Comparison of ENCODE assay signal across 10 mouse cellular contexts in the genomic region with DNA sequence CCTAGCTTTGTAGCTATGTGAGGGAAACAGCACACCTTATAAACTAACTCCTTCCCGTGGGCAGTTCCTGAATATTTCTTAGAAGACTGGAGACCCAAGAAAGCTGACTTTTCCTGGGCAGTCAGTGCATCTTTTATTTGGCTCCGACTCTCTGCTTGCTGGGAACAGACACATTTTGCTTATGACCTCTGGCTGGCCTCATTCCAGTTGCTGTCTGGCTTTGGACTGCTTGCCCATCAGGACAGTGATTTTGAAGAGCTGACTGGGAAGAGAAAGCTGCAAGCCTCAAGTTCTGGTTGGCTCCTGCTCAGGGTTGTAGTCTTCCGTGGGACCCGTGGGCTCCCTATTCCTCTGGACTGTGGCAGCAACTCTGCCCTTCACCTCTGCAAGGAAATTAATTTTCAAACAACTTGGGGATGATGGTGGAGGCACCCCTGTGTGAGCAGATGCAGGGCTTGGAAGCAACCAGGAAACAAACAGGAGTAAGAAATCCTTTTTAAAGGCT. TPM values are rescaled to one million over a fixed set of nuclear protein-coding genes. Genes with fewer than 3 reads are reported as not detected.
A peak's percentile ranks its signal among the peaks of the same experiment; 100 is the strongest.
DNase-seq lines count a peak whose midpoint lies in the region; ATAC-seq and TF ChIP-seq lines count a peak whose summit lies in the region.
"Had no signal": no experiment of that assay in that cellular context is flagged by ENCODE, and none has a peak within 500 bp of the region (broad histone marks: within the 10 kb centered on the region; RNA-seq: fewer than 3 reads in every experiment).

No protein-coding gene starts in this region.

- H3K27ac ChIP-seq in heart, embryonic 15.5 days = no peak overlapping the region
- H3K27ac ChIP-seq in stomach, embryonic 14.5 days (ENCODE audit: low read length) = no peak overlapping the region
- H3K27ac ChIP-seq in stomach, postnatal 0 days (replicated peaks) = no peak overlapping the region
- H3K27ac ChIP-seq in hindbrain, postnatal 0 days = no peak overlapping the region

- intact Hi-C loops in left cerebral cortex, postnatal 14 days (cut with DNase I) = loop anchor here (5.0 kb wide), 1 partner anchor 70 kb away; the partner anchor contains the start of gene Msh3

- TF ChIP-seq EP300 in stomach, postnatal 0 days (optimal IDR thresholded peaks at IDR 0.05) = no peak

- peak overlapping the region; percentile 100 for H3K4me2 ChIP-seq in heart, embryonic 15.5 days
- H3K4me2 ChIP-seq in stomach, embryonic 14.5 days (replicated peaks; ENCODE audit: low read depth, low read length) = 0 out of 2 replicates have a peak overlapping the region, but pooled peaks have one; percentile 100
- no peak overlapping the region for H3K4me2 ChIP-seq in stomach, postnatal 0 days (replicated peaks; ENCODE audit: low read depth)
- H3K4me2 ChIP-seq in hindbrain, postnatal 0 days (ENCODE audit: low read depth, low read length) = peak overlapping the region; percentile 90

- 48% methylated on average over 4 of the region's 4 CpGs for WGBS in heart, embryonic 15.5 days
- WGBS in stomach, embryonic 14.5 days = 41% methylated on average over 4 of the region's 4 CpGs
- 39% methylated on average over 4 of the region's 4 CpGs for WGBS in stomach, postnatal 0 days
- 28% methylated on average over 4 of the region's 4 CpGs for WGBS in hindbrain, postnatal 0 days

- no peak overlapping the region for H3K9ac ChIP-seq in heart, embryonic 15.5 days
- H3K9ac ChIP-seq in stomach, embryonic 14.5 days (replicated peaks; ENCODE audit: low read depth, low read length) = no peak overlapping the region
- H3K9ac ChIP-seq in stomach, postnatal 0 days (ENCODE audit: low read length) = no peak overlapping the region
- H3K9ac ChIP-seq in hindbrain, postnatal 0 days (replicated peaks; ENCODE audit: low read length) = no peak overlapping the region

- TF ChIP-seq CTCF in stomach, postnatal 0 days (IDR thresholded peaks at IDR 0.05; ENCODE audit: low read depth) = no peak
- TF ChIP-seq CTCF in hindbrain, postnatal 0 days (IDR thresholded peaks at IDR 0.05; ENCODE audit: low read depth) = no peak

- H3K27me3 ChIP-seq in heart, embryonic 15.5 days = peaks cover 60% of the 10 kb centered on the region
- H3K27me3 ChIP-seq in stomach, embryonic 14.5 days (ENCODE audit: control insufficient read depth, insufficient read depth, low read length) = peaks cover 19% of the 10 kb centered on the region; the same call in 1 of the 2 replicates
- peaks cover 15% of the 10 kb centered on the region; the same call in 1 of the 2 replicates for H3K27me3 ChIP-seq in stomach, postnatal 0 days (ENCODE audit: control insufficient read depth, insufficient read depth, low read length)
- peaks cover 4% of the 10 kb centered on the region; the same call in 1 of the 2 replicates for H3K27me3 ChIP-seq in hindbrain, postnatal 0 days (ENCODE audit: insufficient read depth, low read length)
- H3K27me3 ChIP-seq: CH12.LX had no signal

- no peak for DNase-seq in heart, adult 18-20 months
- no peak for DNase-seq in stomach, postnatal 0 days (ENCODE audit: low spot score)
- peak; percentile 14 for DNase-seq in hindbrain, postnatal 0 days (ENCODE audit: low spot score)
- no peak for DNase-seq in right cerebral cortex, postnatal 4 days
- DNase-seq in left cerebral cortex, postnatal 14 days (ENCODE audit: low spot score in 2 of 2) = no peak
- DNase-seq in frontal cortex, postnatal 10 days (ENCODE audit: low spot score in 2 of 2) = no peak
- DNase-seq: liver had no signal

- no peak for ATAC-seq in heart, embryonic 15.5 days (replicated peaks; ENCODE audit: insufficient number of reproducible peaks, insufficient read depth, low FRiP score, low read depth)
- ATAC-seq in stomach, embryonic 14.5 days (ENCODE audit: insufficient number of reproducible peaks, insufficient read depth, low FRiP score, low read depth) = no peak
- no peak for ATAC-seq in stomach, postnatal 0 days (ENCODE audit: low FRiP score, low TSS enrichment)
- ATAC-seq in hindbrain, postnatal 0 days = no peak

- no peaks in the 10 kb centered on the region for H3K36me3 ChIP-seq in heart, embryonic 15.5 days
- H3K36me3 ChIP-seq in stomach, embryonic 14.5 days (ENCODE audit: control insufficient read depth, insufficient read depth, low read length) = no peaks in the 10 kb centered on the region
- H3K36me3 ChIP-seq in stomach, postnatal 0 days (ENCODE audit: control insufficient read depth, insufficient read depth, low read length) = no peaks in the 10 kb centered on the region
- no peaks in the 10 kb centered on the region for H3K36me3 ChIP-seq in hindbrain, postnatal 0 days (ENCODE audit: insufficient read depth, low read length)

- H3K4me3 ChIP-seq in heart, embryonic 15.5 days = peak overlapping the region; percentile 57; the same call in 1 of the 2 replicates
- H3K4me3 ChIP-seq in stomach, embryonic 14.5 days (ENCODE audit: low read depth, low read length) = peak overlapping the region; percentile 49; the same call in 1 of the 2 replicates
- H3K4me3 ChIP-seq in stomach, postnatal 0 days (ENCODE audit: low read depth, low read length) = no peak overlapping the region; the same call in 1 of the 2 replicates
- H3K4me3 ChIP-seq in hindbrain, postnatal 0 days (ENCODE audit: low read length) = peak overlapping the region; percentile 66

- H3K9me3 ChIP-seq in heart, embryonic 15.5 days (replicated peaks) = no peaks in the 10 kb centered on the region
- no peaks in the 10 kb centered on the region for H3K9me3 ChIP-seq in stomach, embryonic 14.5 days (ENCODE audit: control insufficient read depth, low read depth, low read length)
- no peaks in the 10 kb centered on the region for H3K9me3 ChIP-seq in stomach, postnatal 0 days (ENCODE audit: control insufficient read depth, low read length)
- H3K9me3 ChIP-seq in hindbrain, postnatal 0 days (ENCODE audit: low read length) = no peaks in the 10 kb centered on the region

- H3K4me1 ChIP-seq in heart, embryonic 15.5 days (replicated peaks) = peaks cover 21% of the 10 kb centered on the region
- 0 out of 2 replicates have a peak, but pooled peaks cover 11% of the 10 kb centered on the region for H3K4me1 ChIP-seq in stomach, embryonic 14.5 days (ENCODE audit: control insufficient read depth, insufficient read depth, low read length)
- no peaks in the 10 kb centered on the region; the same call in 1 of the 2 replicates for H3K4me1 ChIP-seq in stomach, postnatal 0 days (replicated peaks; ENCODE audit: control insufficient read depth, insufficient read depth)
- 0 out of 2 replicates have a peak, but pooled peaks cover 4% of the 10 kb centered on the region for H3K4me1 ChIP-seq in hindbrain, postnatal 0 days (ENCODE audit: insufficient read depth, low read length)

RNA-seq across cellular contexts. Expression of gene Ankrd34b, which starts 1.7 kb away (rescaled TPM):
- polyA plus RNA-seq in heart, embryonic 15.5 days (2015; fragmentation: Nextera tagmentation; extraction: Ambion mirVana) = 0.09 and 0.14 TPM in 2 replicates
- not detected for total RNA-seq in heart, adult 18-20 months (2021)
- 0.11 and 0.19 TPM in 2 replicates for polyA plus RNA-seq in stomach, embryonic 14.5 days (2014; fragmentation: Nextera tagmentation; extraction: Ambion mirVana)
- polyA plus RNA-seq in stomach, postnatal 0 days (2015; fragmentation: Nextera tagmentation; extraction: Ambion mirVana) = 0.02 and 0.08 TPM in 2 replicates
- 5.9 and 9.1 TPM in 2 replicates for total RNA-seq in hindbrain, postnatal 0 days (2014; rRNA removed)
- 5.0 and 5.8 TPM in 2 replicates for polyA plus RNA-seq in hindbrain, postnatal 0 days (2015; fragmentation: Nextera tagmentation; extraction: Ambion mirVana)
- 10 to 100 TPM; 16.3 to 18.1 TPM for total RNA-seq in left cerebral cortex, postnatal 14 days (2021)
- total RNA-seq: CH12.LX had no signal

RNA-seq across cellular contexts. Expression of gene Fam151b, which starts 56.4 kb away (rescaled TPM):
- polyA plus RNA-seq in heart, embryonic 15.5 days (2015; fragmentation: Nextera tagmentation; extraction: Ambion mirVana) = 0.11 TPM in 1 of 2 replicates, not detected in the other
- 1 to 10 TPM; 1.3 to 1.5 TPM for total RNA-seq in heart, adult 18-20 months (2021)
- 0.42 and 0.45 TPM in 2 replicates for polyA plus RNA-seq in stomach, embryonic 14.5 days (2014; fragmentation: Nextera tagmentation; extraction: Ambion mirVana)
- polyA plus RNA-seq in stomach, postnatal 0 days (2015; fragmentation: Nextera tagmentation; extraction: Ambion mirVana) = 0.10 and 0.22 TPM in 2 replicates
- total RNA-seq in hindbrain, postnatal 0 days (2014; rRNA removed) = 4.1 and 10.4 TPM in 2 replicates
- polyA plus RNA-seq in hindbrain, postnatal 0 days (2015; fragmentation: Nextera tagmentation; extraction: Ambion mirVana) = 0.16 TPM in 1 of 2 replicates, not detected in the other
- 10 to 100 TPM; 10.6 to 11.5 TPM for total RNA-seq in left cerebral cortex, postnatal 14 days (2021)
